Mouse (Mus musculus): Measurements from ENCODE around the gene Artn.

GRCm38 (mm10) chr4:117894601-117895000 is 35.0 kb downstream of the Artn start:
- TF ChIP-seq CTCF (IDR thresholded peaks at IDR 0.05; ENCODE audit: insufficient read depth, low read length) (no peak), POLR2A (IDR thresholded peaks at IDR 0.05; ENCODE audit: borderline replicate concordance, extremely low read depth, low read depth, low read length) (no peak)
